Mouse (Mus musculus): Measurements from ENCODE around the gene Fam24a. TPM values are rescaled to one million over a fixed set of nuclear protein-coding genes. Genes with fewer than 3 reads are reported as not detected.

Gene Fam24a
- total and polyA plus RNA-seq, 2 experiments from 2014 or later: not detected

- TF ChIP-seq CTCF (IDR thresholded peaks at IDR 0.05; ENCODE audit: low read depth): peak; percentile 92
- TF ChIP-seq EP300 (IDR thresholded peaks at IDR 0.05; ENCODE audit: low read depth): no peak
- Histone ChIP-seq H3K9me3 (replicated peaks; ENCODE audit: control insufficient read depth, low read length) (no peaks in the 10 kb centered on the region), H3K9ac (replicated peaks; ENCODE audit: low read depth, low read length) (peak within 1 kb of the TSS; percentile 88), H3K27ac (ENCODE audit: low read depth) (peak within 1 kb of the TSS; percentile 99), H3K4me3 (ENCODE audit: low read depth, low read length) (peak within 1 kb of the TSS; percentile 82), H3K36me3 (replicated peaks; ENCODE audit: control insufficient read depth, insufficient read depth, low read length) (peaks cover 5% of the 10 kb centered on the region; the same call in 1 of the 2 replicates), H3K4me1 (ENCODE audit: control insufficient read depth, insufficient read depth) (peaks cover 9% of the 10 kb centered on the region), H3K27me3 (ENCODE audit: control insufficient read depth, insufficient read depth, low read length) (no peaks in the 10 kb centered on the region), H3K4me2 (ENCODE audit: low read depth, low read length) (peak within 1 kb of the TSS; percentile 91)
- WGBS: 4% methylated on average over 47 of the region's 47 CpGs
- ATAC-seq (ENCODE audit: insufficient read depth, low read depth) (peak; percentile 97), DNase-seq (ENCODE audit: low spot score) (peak; percentile 89)
Measured at GRCm38 (mm10) chr7:131370648-131371469, 37.2 kb downstream of the Fam24a start, which contains the start of gene Pstk. Pstk (plus strand) TSS chr7:131371141.

- Histone ChIP-seq H3K4me1 (ENCODE audit: control insufficient read depth, insufficient read depth) (peaks cover 9% of the 10 kb centered on the region), H3K27ac (ENCODE audit: low read depth) (peak overlapping the region; percentile 99), H3K4me2 (ENCODE audit: low read depth, low read length) (peak overlapping the region; percentile 91), H3K9me3 (replicated peaks; ENCODE audit: control insufficient read depth, low read length) (no peaks in the 10 kb centered on the region), H3K9ac (replicated peaks; ENCODE audit: low read depth, low read length) (peak overlapping the region; percentile 88), H3K36me3 (replicated peaks; ENCODE audit: control insufficient read depth, insufficient read depth, low read length) (peaks cover 5% of the 10 kb centered on the region; the same call in 1 of the 2 replicates), H3K27me3 (ENCODE audit: control insufficient read depth, insufficient read depth, low read length) (no peaks in the 10 kb centered on the region), H3K4me3 (ENCODE audit: low read depth, low read length) (peak overlapping the region; percentile 82)
- no peak for TF ChIP-seq EP300 (IDR thresholded peaks at IDR 0.05; ENCODE audit: low read depth)
- no peak for TF ChIP-seq CTCF (IDR thresholded peaks at IDR 0.05; ENCODE audit: low read depth)
- no peak for ATAC-seq (ENCODE audit: insufficient read depth, low read depth)
- no peak for DNase-seq (ENCODE audit: low spot score)
- 7% methylated on average over 9 of the region's 9 CpGs for whole genome bisulfite sequencing
Measured at GRCm38 (mm10) chr7:131371470-131371860, 37.8 kb downstream of the Fam24a start.

GRCm38 (mm10) chr7:131371880-131372651 lies 38.4 kb downstream of the Fam24a start:
- peaks cover 9% of the 10 kb centered on the region for H3K4me1 ChIP-seq (ENCODE audit: control insufficient read depth, insufficient read depth)
- H3K4me3 ChIP-seq (ENCODE audit: low read depth, low read length): peak overlapping the region; percentile 82
- no peaks in the 10 kb centered on the region for H3K9me3 ChIP-seq (replicated peaks; ENCODE audit: control insufficient read depth, low read length)
- WGBS: 68% methylated on average over 9 of the region's 9 CpGs
- peak overlapping the region; percentile 88 for H3K9ac ChIP-seq (replicated peaks; ENCODE audit: low read depth, low read length)
- ATAC-seq (ENCODE audit: insufficient read depth, low read depth): no peak
- H3K27me3 ChIP-seq (ENCODE audit: control insufficient read depth, insufficient read depth, low read length): no peaks in the 10 kb centered on the region
- H3K4me2 ChIP-seq (ENCODE audit: low read depth, low read length): peak overlapping the region; percentile 91
- H3K27ac ChIP-seq (ENCODE audit: low read depth): peak overlapping the region; percentile 99
- peaks cover 5% of the 10 kb centered on the region; the same call in 1 of the 2 replicates for H3K36me3 ChIP-seq (replicated peaks; ENCODE audit: control insufficient read depth, insufficient read depth, low read length)
- TF ChIP-seq CTCF (IDR thresholded peaks at IDR 0.05; ENCODE audit: low read depth) (no peak), EP300 (IDR thresholded peaks at IDR 0.05; ENCODE audit: low read depth) (no peak)
- no peak for DNase-seq (ENCODE audit: low spot score)

Other genes with a start within 250 kb of the Fam24a start
- gene 4933402N03Rik, start 187.6 kb upstream of the Fam24a start, total RNA-seq (2014; rRNA removed; ENCODE audit: low replicate concordance): not detected in 2 replicates
- gene 4933402N03Rik, start 187.6 kb upstream of the Fam24a start, polyA plus RNA-seq (2015; fragmentation: Nextera tagmentation; extraction: Ambion mirVana): not detected in 2 replicates
- 0.89 and 0.95 TPM in 2 replicates for gene 5430419D17Rik, start 159.5 kb upstream of the Fam24a start, total RNA-seq (2014; rRNA removed; ENCODE audit: low replicate concordance)
- gene 5430419D17Rik, start 159.5 kb upstream of the Fam24a start, polyA plus RNA-seq (2015; fragmentation: Nextera tagmentation; extraction: Ambion mirVana): 0.37 and 0.59 TPM in 2 replicates
- 0.84 and 3.4 TPM in 2 replicates for gene Cuzd1, start 11.6 kb upstream of the Fam24a start, total RNA-seq (2014; rRNA removed; ENCODE audit: low replicate concordance)
- gene Cuzd1, start 11.6 kb upstream of the Fam24a start, polyA plus RNA-seq (2015; fragmentation: Nextera tagmentation; extraction: Ambion mirVana): 0.60 and 0.65 TPM in 2 replicates
- gene Fam24b, start 4.3 kb upstream of the Fam24a start, total RNA-seq (2014; rRNA removed; ENCODE audit: low replicate concordance): not detected in 2 replicates
- 0.18 TPM in 1 of 2 replicates, not detected in the other for gene Fam24b, start 4.3 kb upstream of the Fam24a start, polyA plus RNA-seq (2015; fragmentation: Nextera tagmentation; extraction: Ambion mirVana)
- 4.2 and 6.3 TPM in 2 replicates for gene 2310057M21Rik, start 28.9 kb downstream of the Fam24a start, total RNA-seq (2014; rRNA removed; ENCODE audit: low replicate concordance)
- gene 2310057M21Rik, start 28.9 kb downstream of the Fam24a start, polyA plus RNA-seq (2015; fragmentation: Nextera tagmentation; extraction: Ambion mirVana): 13.6 and 15.0 TPM in 2 replicates
- 75.0 and 82.2 TPM in 2 replicates for gene Pstk, start 37.3 kb downstream of the Fam24a start, total RNA-seq (2014; rRNA removed; ENCODE audit: low replicate concordance)
- gene Pstk, start 37.3 kb downstream of the Fam24a start, polyA plus RNA-seq (2015; fragmentation: Nextera tagmentation; extraction: Ambion mirVana): 124 and 126 TPM in 2 replicates
- 9.5 and 12.2 TPM in 2 replicates for gene Ikzf5, start 76.7 kb downstream of the Fam24a start, total RNA-seq (2014; rRNA removed; ENCODE audit: low replicate concordance)
- 7.2 and 7.3 TPM in 2 replicates for gene Ikzf5, start 76.7 kb downstream of the Fam24a start, polyA plus RNA-seq (2015; fragmentation: Nextera tagmentation; extraction: Ambion mirVana)
- 32.5 and 36.8 TPM in 2 replicates for gene Acadsb, start 76.7 kb downstream of the Fam24a start, total RNA-seq (2014; rRNA removed; ENCODE audit: low replicate concordance)
- gene Acadsb, start 76.7 kb downstream of the Fam24a start, polyA plus RNA-seq (2015; fragmentation: Nextera tagmentation; extraction: Ambion mirVana): 81.1 and 83.9 TPM in 2 replicates
- not detected in 2 replicates for gene Hmx3, start 209.0 kb downstream of the Fam24a start, total RNA-seq (2014; rRNA removed; ENCODE audit: low replicate concordance)
- gene Hmx3, start 209.0 kb downstream of the Fam24a start, polyA plus RNA-seq (2015; fragmentation: Nextera tagmentation; extraction: Ambion mirVana): not detected in 2 replicates
- not detected in 2 replicates for gene Hmx2, start 214.9 kb downstream of the Fam24a start, total RNA-seq (2014; rRNA removed; ENCODE audit: low replicate concordance)
- not detected in 2 replicates for gene Hmx2, start 214.9 kb downstream of the Fam24a start, polyA plus RNA-seq (2015; fragmentation: Nextera tagmentation; extraction: Ambion mirVana)
- gene Bub3, start 226.4 kb downstream of the Fam24a start, total RNA-seq (2014; rRNA removed; ENCODE audit: low replicate concordance): 75.8 and 89.9 TPM in 2 replicates
- gene Bub3, start 226.4 kb downstream of the Fam24a start, polyA plus RNA-seq (2015; fragmentation: Nextera tagmentation; extraction: Ambion mirVana): 67.6 and 70.5 TPM in 2 replicates

Data from heart, postnatal 0 days (tissue).